Mouse (Mus musculus) embryonic fibroblast, embryonic 13.5 days (primary cell): ENCODE measurements at regions not wholly inside any gene's neighbourhood (a gene's known extent, or its start where the extent isn't known, plus 50 kb on each side); places are given as distances from the start of the nearest gene placed in this dataset.

Experiments
- CTCF ChIP-seq: IDR thresholded peaks from 2 replicates; pipeline ENCODE4 v1.5.1; 2011; ENCODE audit warnings: mild to moderate bottlenecking, control low read depth, low read length, moderate library complexity, borderline replicate concordance; ENCODE audit not compliant: insufficient read depth
- POLR2A ChIP-seq: IDR thresholded peaks from 2 replicates; pipeline ENCODE4 v1.6.1; 2011; ENCODE audit warnings: low read depth, mild to moderate bottlenecking, control low read depth, low read length, moderate library complexity

DNA sequence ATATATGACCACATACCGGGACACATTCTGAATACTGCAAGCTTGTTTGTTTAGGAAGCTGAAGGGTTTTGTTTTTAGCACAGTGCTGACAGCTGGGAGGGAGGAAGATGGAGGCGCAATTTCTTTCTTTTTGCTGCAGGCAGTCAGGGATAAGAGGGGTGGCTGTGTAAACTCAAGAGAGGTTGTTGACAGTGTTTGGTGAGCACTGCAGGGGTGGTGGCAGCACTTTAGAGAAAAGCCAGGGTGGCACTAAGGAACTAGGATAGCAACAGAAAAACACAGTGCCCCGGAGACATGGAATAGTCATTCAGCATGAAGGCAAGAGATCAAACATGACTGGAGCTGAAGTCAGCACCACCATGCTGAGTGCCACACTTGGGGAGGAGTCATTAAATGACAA lies 51.9 kb upstream of the 1700009N14Rik start:
- TF ChIP-seq CTCF (no peak), POLR2A (no peak)
